Mouse (Mus musculus) ES-E14 (cell line): ENCODE results near the gene Jak3.

Source experiments
- CHD2 ChIP-seq: IDR thresholded peaks from 2 replicates; pipeline ENCODE4 v1.6.1; 2014; ENCODE audit warnings: mild to moderate bottlenecking, low read depth, low read length, inconsistent platforms
- ZC3H11A ChIP-seq: IDR thresholded peaks from 2 replicates; pipeline ENCODE4 v1.6.1; 2012; ENCODE audit warnings: low read depth, mild to moderate bottlenecking, inconsistent platforms, low read length, borderline replicate concordance

- TF ChIP-seq CHD2 (no peak), ZC3H11A (no peak)
Observed at GRCm38 (mm10) chr8:71629781-71630212, 46.3 kb upstream of the Jak3 start.
